Mouse (Mus musculus) C2C12 (cell line): ENCODE results near the gene Tmem119. TPM values are rescaled to one million over a fixed set of nuclear protein-coding genes. Genes with fewer than 3 reads are reported as not detected.

Experiments
- H3K27me3 ChIP-seq: one replicate; pipeline ENCODE4 v1.6.1; 2011; ENCODE audit not compliant: control insufficient read depth, insufficient read depth, insufficient read length
- H3K36me3 ChIP-seq: one replicate; pipeline ENCODE4 v1.6.1; 2011; ENCODE audit not compliant: control insufficient read depth, insufficient read depth
- H3K4me3 ChIP-seq: one replicate; pipeline ENCODE4 v1.5.1; 2011; ENCODE audit warnings: mild to moderate bottlenecking, control low read depth; ENCODE audit not compliant: poor library complexity, insufficient read depth, severe bottlenecking
- H3K79me2 ChIP-seq: one replicate; pipeline ENCODE4 v1.6.1; 2011; ENCODE audit not compliant: control insufficient read depth, insufficient read depth
- H3K79me3 ChIP-seq: one replicate; pipeline ENCODE4 v1.6.1; 2011; ENCODE audit warnings: low read depth, control low read depth
- H3ac ChIP-seq: one replicate; pipeline ENCODE3; 2011; ENCODE audit warnings: low read depth; ENCODE audit not compliant: control insufficient read depth, insufficient read length
- CEBPB ChIP-seq: IDR thresholded peaks from one replicate; pipeline ENCODE4 v1.6.1; 2011; ENCODE audit warnings: low read depth, mild to moderate bottlenecking, control low read depth, moderate library complexity
- CTCF ChIP-seq: IDR thresholded peaks from one replicate; pipeline ENCODE4 v1.5.1; 2011; ENCODE audit not compliant: control insufficient read depth, insufficient read depth, insufficient read length
- FOSL1 ChIP-seq: IDR thresholded peaks from one replicate; pipeline ENCODE4 v1.8.0; 2011; ENCODE audit warnings: mild to moderate bottlenecking, low read length; ENCODE audit not compliant: poor library complexity, insufficient read depth, severe bottlenecking
- MAX ChIP-seq: IDR thresholded peaks from one replicate; pipeline ENCODE4 v1.6.1; 2011; ENCODE audit warnings: mild to moderate bottlenecking, control low read depth
- MYOD1 ChIP-seq: IDR thresholded peaks from one replicate; pipeline ENCODE4 v1.6.1; 2011; ENCODE audit warnings: low read depth; ENCODE audit not compliant: control insufficient read depth, insufficient read length
- MYOG ChIP-seq: IDR thresholded peaks from one replicate; pipeline ENCODE4 v1.6.1; 2011; ENCODE audit not compliant: control insufficient read depth, insufficient read length; ENCODE audit errors: extremely low read depth
- USF1 ChIP-seq: IDR thresholded peaks from one replicate; pipeline ENCODE4 v1.6.1; 2011; ENCODE audit warnings: low read depth, mild to moderate bottlenecking, control low read depth, moderate library complexity
- polyA plus RNA-seq: library from polyadenylated mRNA; unstranded; fragments of >200 nt; fragmentation: generic; extraction: Trizol; gene quantifications from one replicate; pipeline ENCODE4 v1.2.1, GENCODE M21; 2012; ENCODE audit warnings: missing spikeins

Gene Tmem119
- polyA plus RNA-seq, 1 experiment: 127 TPM

- Histone ChIP-seq H3K36me3 (no peaks in the 10 kb centered on the region), H3K4me3 (no peak overlapping the region), H3ac (no peak overlapping the region), H3K27me3 (no peaks in the 10 kb centered on the region), H3K79me2 (no peaks in the 10 kb centered on the region), H3K79me3 (no peaks in the 10 kb centered on the region)
- TF ChIP-seq FOSL1 (no peak), MAX (no peak), CTCF (no peak), MYOG (no peak), USF1 (no peak), CEBPB (no peak), MYOD1 (no peak)
Observed at GRCm38 (mm10) chr5:113827991-113828411, 27.7 kb upstream of the Tmem119 start.

DNA sequence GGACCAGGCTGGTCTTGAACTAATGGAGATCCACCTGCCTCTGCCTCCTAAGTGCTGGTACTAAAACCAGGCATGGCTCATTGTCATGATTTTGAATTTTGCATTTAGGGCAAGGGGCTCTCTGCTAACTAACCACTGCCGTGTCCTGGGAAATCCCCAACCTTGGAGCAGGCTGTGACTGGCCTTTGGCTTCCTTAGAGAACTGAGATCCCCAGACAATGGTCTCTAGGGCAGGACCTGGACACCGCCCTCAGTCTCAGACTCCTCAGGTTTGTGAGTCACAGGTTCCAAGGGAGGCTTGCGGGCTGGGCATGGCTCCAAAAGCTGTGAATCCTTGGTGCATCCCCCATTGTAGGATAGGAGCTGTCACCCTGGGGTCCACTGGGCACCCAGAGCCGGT is 26.3 kb upstream of the Tmem119 start:
- Histone ChIP-seq H3K79me3 (no peaks in the 10 kb centered on the region), H3K79me2 (no peaks in the 10 kb centered on the region), H3ac (no peak overlapping the region), H3K36me3 (no peaks in the 10 kb centered on the region), H3K4me3 (no peak overlapping the region), H3K27me3 (peaks cover 3% of the 10 kb centered on the region)
- TF ChIP-seq CEBPB (no peak), FOSL1 (no peak), MYOG (no peak), MAX (no peak), MYOD1 (no peak), CTCF (no peak), USF1 (no peak)

GRCm38 (mm10) chr5:113825558-113825957 is 25.2 kb upstream of the Tmem119 start:
- peaks cover 3% of the 10 kb centered on the region for H3K27me3 ChIP-seq
- TF ChIP-seq CTCF (no peak), FOSL1 (no peak), CEBPB (no peak), MYOD1 (no peak), USF1 (no peak), MYOG (no peak), MAX (no peak)
- H3K4me3 ChIP-seq: no peak overlapping the region
- H3ac ChIP-seq: no peak overlapping the region
- H3K79me3 ChIP-seq: no peaks in the 10 kb centered on the region
- H3K36me3 ChIP-seq: no peaks in the 10 kb centered on the region
- H3K79me2 ChIP-seq: no peaks in the 10 kb centered on the region

DNA sequence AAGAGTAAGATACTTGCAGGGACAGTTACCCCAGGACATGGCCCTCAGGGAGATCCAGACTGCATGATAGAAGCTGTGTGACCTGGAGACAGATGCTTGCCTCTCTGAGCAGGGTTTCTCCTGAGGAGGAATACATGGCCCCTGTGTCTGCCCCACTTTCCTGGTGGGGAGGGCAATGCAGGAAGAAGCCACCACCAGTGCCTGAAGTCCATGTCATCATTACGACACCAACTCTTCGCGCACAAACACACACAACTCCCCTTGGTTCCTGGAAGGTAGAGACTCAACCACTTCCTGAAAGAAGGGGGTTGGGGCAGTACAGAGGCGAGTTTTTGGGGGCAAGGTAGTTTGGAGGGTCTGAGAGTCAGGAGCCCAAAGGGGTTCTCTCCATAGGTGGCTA is 23.9 kb upstream of the Tmem119 start:
- Histone ChIP-seq H3K36me3 (no peaks in the 10 kb centered on the region), H3K79me2 (no peaks in the 10 kb centered on the region), H3K27me3 (peaks cover 7% of the 10 kb centered on the region), H3K79me3 (no peaks in the 10 kb centered on the region), H3ac (no peak overlapping the region), H3K4me3 (no peak overlapping the region)
- TF ChIP-seq CEBPB: no peak
- no peak for TF ChIP-seq MYOG
- no peak for TF ChIP-seq FOSL1
- no peak for TF ChIP-seq USF1
- no peak for TF ChIP-seq MAX
- TF ChIP-seq MYOD1: no peak
- TF ChIP-seq CTCF: no peak

DNA sequence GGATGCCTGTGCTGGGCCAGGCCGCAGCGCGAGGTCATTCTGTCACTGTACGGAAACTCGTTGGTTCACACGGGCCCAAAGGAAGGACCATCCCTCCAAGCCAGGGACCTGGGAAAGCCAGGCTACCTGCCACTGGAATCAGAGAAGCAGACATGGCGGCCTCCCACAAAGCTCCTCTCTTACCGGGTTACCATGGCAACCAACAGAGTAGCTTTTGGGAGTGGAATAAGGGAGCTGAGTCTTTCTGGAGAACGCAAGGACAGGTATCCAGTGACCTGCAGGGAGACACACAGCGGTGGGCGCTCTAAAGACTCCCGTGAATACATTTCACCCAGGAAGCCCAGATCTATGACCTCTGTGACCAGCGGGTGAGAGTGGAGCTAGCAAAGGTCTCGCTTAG is 18.3 kb upstream of the Tmem119 start:
- TF ChIP-seq MYOD1 (no peak), MAX (no peak), CEBPB (no peak), USF1 (no peak), MYOG (no peak), FOSL1 (no peak), CTCF (no peak)
- Histone ChIP-seq H3K79me2 (no peaks in the 10 kb centered on the region), H3K27me3 (peaks cover 13% of the 10 kb centered on the region), H3K36me3 (no peaks in the 10 kb centered on the region), H3K4me3 (no peak overlapping the region), H3K79me3 (no peaks in the 10 kb centered on the region), H3ac (no peak overlapping the region)

- TF ChIP-seq MYOD1 (no peak), CTCF (peak; percentile 71), FOSL1 (no peak), MYOG (no peak)
Observed at GRCm38 (mm10) chr5:113815638-113816152, 15.4 kb upstream of the Tmem119 start.

More at GRCm38 (mm10) chr5:113815638-113816152, 15.4 kb upstream of the Tmem119 start:
- H3K79me2 ChIP-seq: no peaks in the 10 kb centered on the region
- H3K79me3 ChIP-seq: no peaks in the 10 kb centered on the region
- no peak overlapping the region for H3K4me3 ChIP-seq
- peaks cover 11% of the 10 kb centered on the region for H3K27me3 ChIP-seq
- no peaks in the 10 kb centered on the region for H3K36me3 ChIP-seq
- H3ac ChIP-seq: no peak overlapping the region
